Mouse (Mus musculus): ENCODE measurements around the gene Zfp512. TPM values are rescaled to one million over a fixed set of nuclear protein-coding genes. Genes with fewer than 3 reads are reported as not detected.
"Not testable (repeated sequence)": the region's sequence is repeated elsewhere in the genome, so short reads cannot be mapped to it uniquely, and the experiment has no call there.

Zfp512 gene
- polyA plus RNA-seq (2015; fragmentation: Nextera tagmentation; extraction: Ambion mirVana), result 33.1 and 41.8 TPM in 2 replicates

- ATAC-seq (replicated peaks; ENCODE audit: insufficient number of reproducible peaks, insufficient read depth, low FRiP score, low read depth), result peak; percentile 98
- H3K9me3 ChIP-seq (replicated peaks), result no peaks in the 10 kb centered on the region
Measured at GRCm38 (mm10) chr5:31451878-31452561, at the start of gene Zfp512. Zfp512 (plus strand) TSS chr5:31452431.

GRCm38 (mm10) chr5:31434727-31435126, 17.5 kb upstream of the Zfp512 start:
- not testable (repeated sequence) for H3K4me2 ChIP-seq; H3K4me3 ChIP-seq; H3K27ac ChIP-seq; H3K4me1 ChIP-seq (replicated peaks); H3K9ac ChIP-seq; H3K36me3 ChIP-seq; H3K9me3 ChIP-seq (replicated peaks); H3K27me3 ChIP-seq; ATAC-seq (replicated peaks; ENCODE audit: insufficient number of reproducible peaks, insufficient read depth, low FRiP score, low read depth)
- WGBS, result 93% methylated on average over 9 of the region's 9 CpGs

More at GRCm38 (mm10) chr5:31451878-31452561, at the start of gene Zfp512:
- peak within 1 kb of the TSS; percentile 66 for H3K4me2 ChIP-seq
- peaks cover 12% of the 10 kb centered on the region for H3K4me1 ChIP-seq (replicated peaks)
- 6% methylated on average over 23 of the region's 23 CpGs for WGBS
- peak within 1 kb of the TSS; percentile 46 for H3K27ac ChIP-seq
- no peaks in the 10 kb centered on the region for H3K36me3 ChIP-seq
- peak within 1 kb of the TSS; percentile 55 for H3K4me3 ChIP-seq
- no peaks in the 10 kb centered on the region for H3K27me3 ChIP-seq
- peak within 1 kb of the TSS; percentile 50 for H3K9ac ChIP-seq

GRCm38 (mm10) chr5:31451336-31451735, 895 bp upstream of the Zfp512 start:
- no peak overlapping the region for H3K27ac ChIP-seq
- no peaks in the 10 kb centered on the region for H3K9me3 ChIP-seq (replicated peaks)
- no peaks in the 10 kb centered on the region for H3K36me3 ChIP-seq
- peaks cover 12% of the 10 kb centered on the region for H3K4me1 ChIP-seq (replicated peaks)
- H3K4me3 ChIP-seq, result no peak overlapping the region
- no peak overlapping the region for H3K4me2 ChIP-seq
- no peak for ATAC-seq (replicated peaks; ENCODE audit: insufficient number of reproducible peaks, insufficient read depth, low FRiP score, low read depth)
- no peak overlapping the region for H3K9ac ChIP-seq
- no peaks in the 10 kb centered on the region for H3K27me3 ChIP-seq
- 88% methylated on average over 2 of the region's 2 CpGs for WGBS

GRCm38 (mm10) chr5:31452562-31452878, 289 bp downstream of the Zfp512 start:
- WGBS, result under 1% methylated on average over 11 of the region's 11 CpGs
- H3K9ac ChIP-seq, result peak overlapping the region; percentile 50
- H3K27me3 ChIP-seq, result no peaks in the 10 kb centered on the region
- H3K9me3 ChIP-seq (replicated peaks), result no peaks in the 10 kb centered on the region
- H3K4me3 ChIP-seq, result peak overlapping the region; percentile 55
- ATAC-seq (replicated peaks; ENCODE audit: insufficient number of reproducible peaks, insufficient read depth, low FRiP score, low read depth), result no peak; the same call in 1 of the 2 replicates
- H3K4me1 ChIP-seq (replicated peaks), result peaks cover 12% of the 10 kb centered on the region
- peak overlapping the region; percentile 46 for H3K27ac ChIP-seq
- H3K36me3 ChIP-seq, result no peaks in the 10 kb centered on the region
- peak overlapping the region; percentile 66 for H3K4me2 ChIP-seq

- peaks cover 12% of the 10 kb centered on the region for H3K4me1 ChIP-seq (replicated peaks)
- WGBS, result 11% methylated on average over 7 of the region's 7 CpGs
- ATAC-seq (replicated peaks; ENCODE audit: insufficient number of reproducible peaks, insufficient read depth, low FRiP score, low read depth), result no peak
- peak overlapping the region; percentile 50 for H3K9ac ChIP-seq
- no peaks in the 10 kb centered on the region for H3K36me3 ChIP-seq
- H3K9me3 ChIP-seq (replicated peaks), result no peaks in the 10 kb centered on the region
- no peaks in the 10 kb centered on the region for H3K27me3 ChIP-seq
- H3K4me2 ChIP-seq, result peak overlapping the region; percentile 66
- peak overlapping the region; percentile 55 for H3K4me3 ChIP-seq
- no peak overlapping the region; the same call in 1 of the 2 replicates for H3K27ac ChIP-seq
Measured at GRCm38 (mm10) chr5:31452886-31453410, 717 bp downstream of the Zfp512 start.

- Histone ChIP-seq H3K9me3 (replicated peaks) (no peaks in the 10 kb centered on the region), H3K27me3 (no peaks in the 10 kb centered on the region), H3K4me1 (replicated peaks) (no peaks in the 10 kb centered on the region), H3K27ac (no peak overlapping the region), H3K4me2 (no peak overlapping the region), H3K4me3 (no peak overlapping the region), H3K36me3 (peaks cover 39% of the 10 kb centered on the region), H3K9ac (no peak overlapping the region)
- 93% methylated on average over 3 of the region's 3 CpGs for WGBS
- no peak for ATAC-seq (replicated peaks; ENCODE audit: insufficient number of reproducible peaks, insufficient read depth, low FRiP score, low read depth)
Measured at GRCm38 (mm10) chr5:31467798-31468197, 15.6 kb downstream of the Zfp512 start.

GRCm38 (mm10) chr5:31469711-31470110, 17.5 kb downstream of the Zfp512 start:
- Histone ChIP-seq H3K36me3 (peaks cover 58% of the 10 kb centered on the region), H3K9ac (no peak overlapping the region), H3K9me3 (replicated peaks) (no peaks in the 10 kb centered on the region), H3K4me2 (no peak overlapping the region), H3K4me3 (no peak overlapping the region), H3K27ac (no peak overlapping the region), H3K27me3 (no peaks in the 10 kb centered on the region), H3K4me1 (replicated peaks) (no peaks in the 10 kb centered on the region)
- no peak for ATAC-seq (replicated peaks; ENCODE audit: insufficient number of reproducible peaks, insufficient read depth, low FRiP score, low read depth)
- 84% methylated on average over 6 of the region's 6 CpGs for WGBS

- H3K9ac ChIP-seq, result no peak overlapping the region
- no peaks in the 10 kb centered on the region for H3K4me1 ChIP-seq (replicated peaks)
- WGBS, result 74% methylated on average over 7 of the region's 7 CpGs
- H3K36me3 ChIP-seq, result peaks cover 59% of the 10 kb centered on the region
- H3K9me3 ChIP-seq (replicated peaks), result no peaks in the 10 kb centered on the region
- H3K4me3 ChIP-seq, result no peak overlapping the region
- no peaks in the 10 kb centered on the region for H3K27me3 ChIP-seq
- H3K4me2 ChIP-seq, result no peak overlapping the region
- no peak overlapping the region for H3K27ac ChIP-seq
- no peak for ATAC-seq (replicated peaks; ENCODE audit: insufficient number of reproducible peaks, insufficient read depth, low FRiP score, low read depth)
Measured at GRCm38 (mm10) chr5:31470334-31470733, 18.1 kb downstream of the Zfp512 start.

GRCm38 (mm10) chr5:31480536-31480935, 28.3 kb downstream of the Zfp512 start:
- no peak overlapping the region for H3K4me3 ChIP-seq
- no peak overlapping the region for H3K9ac ChIP-seq
- no peak overlapping the region for H3K4me2 ChIP-seq
- no peaks in the 10 kb centered on the region for H3K4me1 ChIP-seq (replicated peaks)
- H3K9me3 ChIP-seq (replicated peaks), result no peaks in the 10 kb centered on the region
- H3K36me3 ChIP-seq, result peaks cover 63% of the 10 kb centered on the region
- WGBS, result 86% methylated on average over 4 of the region's 4 CpGs
- no peaks in the 10 kb centered on the region for H3K27me3 ChIP-seq
- ATAC-seq (replicated peaks; ENCODE audit: insufficient number of reproducible peaks, insufficient read depth, low FRiP score, low read depth), result no peak
- H3K27ac ChIP-seq, result no peak overlapping the region

GRCm38 (mm10) chr5:31485440-31485839, 33.2 kb downstream of the Zfp512 start, which contains the start of gene 4930548H24Rik:
4930548H24Rik (plus strand) TSS chr5:31485740.
- Histone ChIP-seq H3K27ac (no peak within 1 kb of the TSS), H3K4me1 (replicated peaks) (no peaks in the 10 kb centered on the region)
- WGBS, result 93% methylated on average over 3 of the region's 3 CpGs

GRCm38 (mm10) chr5:31487889-31488288, 35.7 kb downstream of the Zfp512 start:
- no peak for ATAC-seq (replicated peaks; ENCODE audit: insufficient number of reproducible peaks, insufficient read depth, low FRiP score, low read depth)
- WGBS, result 85% methylated on average over 3 of the region's 3 CpGs

More at GRCm38 (mm10) chr5:31485440-31485839, 33.2 kb downstream of the Zfp512 start, which contains the start of gene 4930548H24Rik:
- H3K36me3 ChIP-seq, result peaks cover 17% of the 10 kb centered on the region; the same call in 1 of the 2 replicates
- no peak for ATAC-seq (replicated peaks; ENCODE audit: insufficient number of reproducible peaks, insufficient read depth, low FRiP score, low read depth)
- H3K9ac ChIP-seq, result no peak within 1 kb of the TSS
- no peaks in the 10 kb centered on the region for H3K9me3 ChIP-seq (replicated peaks)
- H3K27me3 ChIP-seq, result no peaks in the 10 kb centered on the region
- no peak within 1 kb of the TSS for H3K4me2 ChIP-seq
- no peak within 1 kb of the TSS for H3K4me3 ChIP-seq

More at GRCm38 (mm10) chr5:31487889-31488288, 35.7 kb downstream of the Zfp512 start:
- Histone ChIP-seq H3K36me3 (no peaks in the 10 kb centered on the region), H3K4me2 (no peak overlapping the region), H3K4me1 (replicated peaks) (no peaks in the 10 kb centered on the region), H3K27ac (no peak overlapping the region), H3K27me3 (no peaks in the 10 kb centered on the region), H3K9me3 (replicated peaks) (no peaks in the 10 kb centered on the region), H3K9ac (no peak overlapping the region), H3K4me3 (no peak overlapping the region)

Data from heart, embryonic 15.5 days (tissue).